17 mouse cellular contexts compared by ENCODE assay signal in genomic region chr8:74987436-74987835, GRCm38 (mm10).
"Had no signal": no experiment of that assay in that cellular context is flagged by ENCODE, and none has a peak within 500 bp of the region (broad histone marks: within the 10 kb centered on the region; RNA-seq: fewer than 3 reads in every experiment).

No protein-coding gene starts in this region.

- H3K4me3 ChIP-seq: midbrain, embryonic 10.5 days; myocyte; neural tube, embryonic 13.5 days; neural tube, embryonic 15.5 days had no signal

- H3K36me3 ChIP-seq: midbrain, embryonic 10.5 days; neural tube, embryonic 13.5 days; neural tube, embryonic 15.5 days had no signal

- DNase-seq: lung, adult 18-20 months; lung, embryonic 14.5 days; lung, postnatal 10 days; lung, postnatal 4 days; midbrain, embryonic 14.5 days; retina, postnatal 1 day; right cerebral cortex, adult 18-20 months; right cerebral cortex, postnatal 25 days; right cerebral cortex, postnatal 4 days; spleen, adult 18-20 months; thymus, adult 2 months; thymus, postnatal 25 days; thymus, postnatal 4 days had no signal

- H3K4me1 ChIP-seq: neural tube, embryonic 13.5 days; neural tube, embryonic 15.5 days had no signal

- H3K27ac ChIP-seq: midbrain, embryonic 10.5 days; neural tube, embryonic 13.5 days; neural tube, embryonic 15.5 days had no signal

- H3K9me3 ChIP-seq: midbrain, embryonic 10.5 days; neural tube, embryonic 13.5 days; neural tube, embryonic 15.5 days had no signal
